Mouse (Mus musculus): Measurements from ENCODE around the gene Uox. TPM values are rescaled to one million over a fixed set of nuclear protein-coding genes. Genes with fewer than 3 reads are reported as not detected.

The Uox gene
- under 1 TPM in 1 of 2 experiments, not detected in 1; 0.43 TPM for total RNA-seq (2021)
- long read RNA-seq, experiment 1: 0 reads
- long read RNA-seq, experiment 2: 0 reads

- no peak for DNase-seq
Observed at GRCm38 (mm10) chr3:146570148-146570782, at the start of gene Uox. Gene Uox (plus strand): TSS chr3:146570426.

GRCm38 (mm10) chr3:146520798-146521651 is 49.2 kb upstream of the Uox start, which contains the start of gene Rpf1:
Gene Rpf1 (minus strand): TSS chr3:146521429.
- peak; percentile 93 for DNase-seq

GRCm38 (mm10) chr3:146521652-146522020 is 48.6 kb upstream of the Uox start:
- no peak for DNase-seq

GRCm38 (mm10) chr3:146528335-146528734 is 41.9 kb upstream of the Uox start:
- no peak for DNase-seq

GRCm38 (mm10) chr3:146534986-146535385 is 35.2 kb upstream of the Uox start:
- DNase-seq: no peak

GRCm38 (mm10) chr3:146540521-146541273 is 29.5 kb upstream of the Uox start:
- no peak for DNase-seq

- DNase-seq: no peak
Observed at GRCm38 (mm10) chr3:146543632-146544031, 26.6 kb upstream of the Uox start.

GRCm38 (mm10) chr3:146554816-146555215 is 15.4 kb upstream of the Uox start:
- no peak for DNase-seq

- DNase-seq: no peak
Observed at GRCm38 (mm10) chr3:146556567-146556966, 13.7 kb upstream of the Uox start.

- DNase-seq: no peak
Observed at GRCm38 (mm10) chr3:146557507-146557906, 12.7 kb upstream of the Uox start.

- DNase-seq: no peak
Observed at GRCm38 (mm10) chr3:146562936-146563335, 7.3 kb upstream of the Uox start.

- peak; percentile 80 to 83 for DNase-seq
Observed at GRCm38 (mm10) chr3:146564268-146565064, 5.8 kb upstream of the Uox start.

- DNase-seq: no peak
Observed at GRCm38 (mm10) chr3:146565065-146565411, 5.2 kb upstream of the Uox start.

- peak; percentile 23 to 54 for DNase-seq
Observed at GRCm38 (mm10) chr3:146567366-146567765, 2.9 kb upstream of the Uox start.

- DNase-seq: peak; percentile 71 to 74
Observed at GRCm38 (mm10) chr3:146567884-146568530, 2.2 kb upstream of the Uox start.

- DNase-seq: peak; percentile 14 to 32
Observed at GRCm38 (mm10) chr3:146569594-146569993, 632 bp upstream of the Uox start.

- no peak for DNase-seq
Observed at GRCm38 (mm10) chr3:146570939-146571338, 713 bp downstream of the Uox start.

- peak in 1 of 2 experiments; percentile 38 for DNase-seq
Observed at GRCm38 (mm10) chr3:146571341-146571740, 1.1 kb downstream of the Uox start.

- no peak for DNase-seq
Observed at GRCm38 (mm10) chr3:146577591-146577990, 7.4 kb downstream of the Uox start.

GRCm38 (mm10) chr3:146580039-146580729 is 10.0 kb downstream of the Uox start:
- peak in 1 of 2 experiments; percentile 17 for DNase-seq

- DNase-seq: no peak
Observed at GRCm38 (mm10) chr3:146583478-146583877, 13.3 kb downstream of the Uox start.
